11 mouse cellular contexts compared by ENCODE assay signal in genomic region chr3:27063399-27064260, GRCm38 (mm10).
"Had no signal": no experiment of that assay in that cellular context is flagged by ENCODE, and none has a peak within 500 bp of the region (broad histone marks: within the 10 kb centered on the region; RNA-seq: fewer than 3 reads in every experiment).

No protein-coding gene starts in this region.

- H3K27me3 ChIP-seq: liver, embryonic 15.5 days had no signal

- H3K4me1 ChIP-seq: limb, embryonic 10.5 days; liver, embryonic 15.5 days had no signal

- H3K27ac ChIP-seq: left cerebral cortex, adult 2 months; limb, embryonic 10.5 days; liver, embryonic 15.5 days; stomach, postnatal 0 days had no signal

- H3K9ac ChIP-seq: liver, embryonic 15.5 days had no signal

- ATAC-seq: lung, postnatal 0 days; midbrain, embryonic 16.5 days had no signal

- H3K36me3 ChIP-seq: limb, embryonic 10.5 days; liver, embryonic 15.5 days had no signal

- H3K4me2 ChIP-seq: liver, embryonic 11.5 days; liver, embryonic 15.5 days had no signal

- H3K9me3 ChIP-seq: limb, embryonic 10.5 days; liver, embryonic 15.5 days had no signal

- H3K4me3 ChIP-seq: left cerebral cortex, adult 2 months; limb, embryonic 10.5 days; liver, embryonic 15.5 days had no signal

- DNase-seq: kidney, postnatal 25 days; lung, adult 2 months; lung, postnatal 36 days; thymus, postnatal 4 days had no signal
